Mouse (Mus musculus) stomach, embryonic 16.5 days (tissue): ENCODE measurements around the gene Pm20d2. TPM values are rescaled to one million over a fixed set of nuclear protein-coding genes. Genes with fewer than 3 reads are reported as not detected.

Experiments used
- ATAC-seq: fragments of 200-750 bp; cut with Nextera tagmentation; 2 replicates; pipeline ENCODE4 v1.8.0; 2017; ENCODE audit warnings: moderate number of reproducible peaks, moderate TSS enrichment; ENCODE audit not compliant: insufficient read depth, low FRiP score
- H3K27ac ChIP-seq: fragments of 300-500 bp; sonication (generic); 2 replicates; pipeline ENCODE4 v1.5.1; 2014; ENCODE audit warnings: low read length
- H3K27me3 ChIP-seq: fragments of 300-500 bp; sonication (generic); 2 replicates; pipeline ENCODE4 v1.6.1; 2014; ENCODE audit warnings: low read length, control low read depth, mixed read lengths; ENCODE audit not compliant: control insufficient read depth, insufficient read depth
- H3K36me3 ChIP-seq: fragments of 300-500 bp; sonication (generic); 2 replicates; pipeline ENCODE4 v1.6.1; 2014; ENCODE audit warnings: low read length; ENCODE audit not compliant: control insufficient read depth, insufficient read depth
- H3K4me1 ChIP-seq: fragments of 300-500 bp; sonication (generic); 2 replicates; pipeline ENCODE4 v1.6.1; 2014; ENCODE audit warnings: low read length, control low read depth, mixed read lengths; ENCODE audit not compliant: control insufficient read depth, insufficient read depth
- H3K4me2 ChIP-seq: fragments of 300-500 bp; sonication (generic); 2 replicates; pipeline ENCODE4 v1.6.1; 2014; ENCODE audit warnings: low read depth, low read length, mixed read lengths
- H3K4me3 ChIP-seq: fragments of 300-500 bp; sonication (generic); replicated peaks from 2 replicates; pipeline ENCODE4 v1.5.1; 2014; ENCODE audit warnings: mild to moderate bottlenecking, low read length
- H3K9ac ChIP-seq: fragments of 300-500 bp; sonication (generic); 2 replicates; pipeline ENCODE4 v1.6.1; 2014; ENCODE audit warnings: low read length
- H3K9me3 ChIP-seq: fragments of 300-500 bp; sonication (generic); replicated peaks from 2 replicates; pipeline ENCODE4 v1.6.1; 2016; ENCODE audit warnings: low read length, control low read depth; ENCODE audit not compliant: control insufficient read depth
- WGBS: fragments of 180-500 bp; shearing (Covaris S2); extraction: QIAGEN DNeasy Blood & Tissue Kit; methylation state at CpG from one replicate; pipeline ENCODE4 v1.1.7; 2014; 5-methylcytosine and 5-hydroxymethylcytosine counted together
- polyA plus RNA-seq: library from polyadenylated mRNA; unstranded; fragments of >200 nt; fragmentation: Nextera tagmentation; extraction: Ambion mirVana; gene quantifications from 2 replicates; pipeline ENCODE4 v1.2.1, GENCODE M21; 2015

Gene Pm20d2
- polyA plus RNA-seq, 1 experiment from 2014 or later: 0.96 TPM

DNA sequence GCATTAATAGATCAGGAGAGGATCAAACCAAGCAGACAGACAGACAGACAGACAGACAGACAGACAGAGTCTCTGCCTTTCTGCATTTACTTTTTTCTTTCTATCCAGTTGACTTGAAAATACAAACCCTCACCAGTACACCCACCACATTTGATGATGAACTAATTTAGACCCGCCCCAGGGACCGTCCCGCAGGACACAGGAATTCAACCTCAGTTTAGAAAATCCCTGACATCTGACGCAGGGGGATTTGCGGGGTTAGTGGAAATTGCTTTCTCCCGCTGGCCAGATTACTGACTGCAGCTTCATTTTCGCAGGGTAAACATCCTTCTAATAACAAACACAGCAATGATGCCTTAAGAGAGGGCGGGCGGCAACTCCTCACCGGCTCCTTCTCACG lies 57.3 kb downstream of the Pm20d2 start, which contains the start of gene Gabrr1:
Gabrr1 (plus strand) TSS at position 301 of the 400 bp plus-strand sequence.
- H3K4me2 ChIP-seq: no peak within 1 kb of the TSS
- no peaks in the 10 kb centered on the region for H3K36me3 ChIP-seq
- no peak within 1 kb of the TSS for H3K4me3 ChIP-seq
- H3K9me3 ChIP-seq: no peaks in the 10 kb centered on the region
- no peaks in the 10 kb centered on the region for H3K4me1 ChIP-seq
- H3K9ac ChIP-seq: no peak within 1 kb of the TSS
- H3K27ac ChIP-seq: no peak within 1 kb of the TSS
- ATAC-seq: no peak
- 45% methylated on average over 11 of the region's 11 CpGs for WGBS
- H3K27me3 ChIP-seq: no peaks in the 10 kb centered on the region

DNA sequence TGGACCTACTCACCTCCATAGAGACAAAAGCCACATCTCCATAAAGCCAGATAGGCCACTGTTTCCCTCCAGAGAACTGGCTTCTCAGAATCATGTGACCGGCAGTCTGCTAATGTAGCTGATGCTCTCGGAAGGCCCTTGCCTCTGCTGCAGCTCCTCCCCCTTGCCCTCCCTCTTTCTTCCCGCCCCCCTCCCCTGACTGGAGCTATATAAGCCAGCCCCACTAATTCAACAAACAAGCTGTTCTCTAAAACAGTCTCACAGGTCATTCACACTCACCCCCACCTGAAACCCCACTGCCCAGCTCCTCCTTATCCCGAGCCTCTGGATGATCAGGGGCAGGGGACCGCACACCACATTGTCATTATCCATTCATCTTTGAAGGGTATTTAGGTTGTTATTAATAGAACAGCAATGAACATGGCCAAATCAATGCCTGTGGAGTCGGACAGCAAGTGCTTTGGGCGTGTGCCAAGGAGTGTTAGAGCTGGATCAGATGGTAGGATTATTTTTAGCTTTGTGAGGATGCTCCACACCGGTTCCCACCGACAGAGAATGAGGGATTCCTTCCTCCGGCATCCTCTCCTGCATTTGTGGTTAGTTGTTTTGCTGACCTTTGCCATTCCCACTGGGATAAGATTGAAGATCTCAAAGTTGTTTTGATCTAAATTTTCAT lies 64.0 kb downstream of the Pm20d2 start:
- H3K9ac ChIP-seq: no peak overlapping the region
- H3K4me1 ChIP-seq: no peaks in the 10 kb centered on the region; the same call in 1 of the 2 replicates
- H3K4me3 ChIP-seq: no peak overlapping the region
- no peak overlapping the region for H3K4me2 ChIP-seq
- H3K36me3 ChIP-seq: no peaks in the 10 kb centered on the region
- no peak overlapping the region for H3K27ac ChIP-seq
- no peaks in the 10 kb centered on the region for H3K27me3 ChIP-seq
- WGBS: 52% methylated on average over 10 of the region's 10 CpGs
- no peak for ATAC-seq
- no peaks in the 10 kb centered on the region for H3K9me3 ChIP-seq

DNA sequence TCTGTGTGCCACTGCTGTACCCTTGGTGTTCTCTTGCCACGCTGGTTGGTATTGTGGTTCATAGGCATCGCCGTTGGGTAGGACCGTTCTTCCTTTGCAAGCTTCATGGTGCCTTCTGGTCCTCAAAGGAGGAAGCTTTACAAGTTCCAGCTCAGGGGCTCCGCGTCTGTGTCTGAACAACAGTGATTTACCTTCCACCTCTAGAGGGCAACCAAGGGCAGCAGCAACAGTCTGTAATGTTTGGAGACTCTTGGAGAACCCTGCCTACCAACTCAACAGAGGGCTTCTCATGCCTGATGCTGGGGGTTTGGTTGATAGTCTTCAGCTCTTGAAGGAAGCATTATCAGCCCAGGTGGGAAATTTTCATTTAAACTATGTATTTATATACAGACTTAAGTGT lies 65.0 kb downstream of the Pm20d2 start:
- Histone ChIP-seq H3K36me3 (no peaks in the 10 kb centered on the region), H3K9me3 (no peaks in the 10 kb centered on the region), H3K9ac (no peak overlapping the region), H3K4me1 (no peaks in the 10 kb centered on the region; the same call in 1 of the 2 replicates), H3K4me2 (no peak overlapping the region), H3K27me3 (no peaks in the 10 kb centered on the region), H3K27ac (no peak overlapping the region), H3K4me3 (no peak overlapping the region)
- WGBS: 82% methylated on average over 6 of the region's 6 CpGs
- ATAC-seq: no peak

Other genes starting within 250 kb of the Pm20d2 start
- gene Ankrd6, start 238.9 kb downstream of the Pm20d2 start, polyA plus RNA-seq: 5.6 and 6.3 TPM in 2 replicates
- gene Rragd, start 206.7 kb downstream of the Pm20d2 start, polyA plus RNA-seq: 4.0 and 7.5 TPM in 2 replicates
- gene Ube2j1, start 158.3 kb downstream of the Pm20d2 start, polyA plus RNA-seq: 44.3 and 48.9 TPM in 2 replicates
- 0.22 and 0.36 TPM in 2 replicates for gene Gabrr2, start 126.7 kb downstream of the Pm20d2 start, polyA plus RNA-seq
- gene Gabrr1, start 57.2 kb downstream of the Pm20d2 start, polyA plus RNA-seq: not detected in 2 replicates
- gene Srsf12, start 19.3 kb upstream of the Pm20d2 start, polyA plus RNA-seq: 6.6 and 8.5 TPM in 2 replicates
- 57.0 and 61.1 TPM in 2 replicates for gene Pnrc1, start 100.4 kb upstream of the Pm20d2 start, polyA plus RNA-seq
- 19.0 and 22.6 TPM in 2 replicates for gene Rngtt, start 120.6 kb upstream of the Pm20d2 start, polyA plus RNA-seq